Mouse (Mus musculus) MEL (cell line): ENCODE measurements around the gene Nrk. TPM values are rescaled to one million over a fixed set of nuclear protein-coding genes. Genes with fewer than 3 reads are reported as not detected.

Source experiments
- DNase-seq: peaks from one replicate; pipeline ENCODE4 v3.0.0; 2011; ENCODE audit warnings: low read depth, low spot score
- H3K27ac ChIP-seq: 2 replicates; pipeline ENCODE4 v1.5.1; 2012; ENCODE audit warnings: low read depth, mild to moderate bottlenecking, control low read depth, low read length, moderate library complexity; ENCODE audit not compliant: control insufficient read depth
- H3K27me3 ChIP-seq, 2 experiments: fragments of 150-350 bp in 1 of 2; sonication (generic) in 1 of 2; 2 replicates each; pipeline ENCODE4 v1.6.1; 2012; ENCODE audit warnings: low read length in 2 of 2, mild to moderate bottlenecking in 2 of 2, improper control_type of control experiment in 1 of 2, moderate library complexity in 1 of 2; ENCODE audit not compliant: insufficient read depth in 2 of 2, control insufficient read depth in 1 of 2
- H3K36me3 ChIP-seq, 2 experiments: 2 replicates each; pipeline ENCODE4 v1.6.1; 2012 to 2014; ENCODE audit warnings: low read length in 2 of 2, improper control_type of control experiment in 1 of 2, inconsistent platforms in 1 of 2, mild to moderate bottlenecking in 1 of 2; ENCODE audit not compliant: insufficient read depth in 2 of 2, control insufficient read depth in 1 of 2
- H3K4me1 ChIP-seq, 2 experiments: fragments of 150-350 bp in 1 of 2; sonication (generic) in 1 of 2; 2 replicates each; pipeline ENCODE4 v1.6.1; 2012; ENCODE audit warnings: low read length in 2 of 2, improper control_type of control experiment in 1 of 2, mild to moderate bottlenecking in 1 of 2; ENCODE audit not compliant: insufficient read depth in 2 of 2, control insufficient read depth in 1 of 2
- H3K4me3 ChIP-seq, 2 experiments: fragments of 150-350 bp in 1 of 2; sonication (generic) in 1 of 2; 2 replicates each; pipeline ENCODE4 v1.5.1; 2012; ENCODE audit warnings: low read depth in 2 of 2, low read length in 2 of 2, mild to moderate bottlenecking in 2 of 2, moderate library complexity in 2 of 2, control low read depth in 1 of 2, improper control_type of control experiment in 1 of 2; ENCODE audit not compliant: control insufficient read depth in 1 of 2, insufficient read depth in 1 of 2
- H3K79me2 ChIP-seq: 2 replicates; pipeline ENCODE4 v1.6.1; 2012; ENCODE audit warnings: mild to moderate bottlenecking, low read length, moderate library complexity; ENCODE audit not compliant: control insufficient read depth, poor library complexity, insufficient read depth
- H3K9ac ChIP-seq: 2 replicates; pipeline ENCODE4 v1.6.1; 2012; ENCODE audit warnings: low read depth, mild to moderate bottlenecking, control low read depth, low read length, moderate library complexity; ENCODE audit not compliant: control insufficient read depth, poor library complexity, severe bottlenecking
- H3K9me3 ChIP-seq: fragments of 150-350 bp; sonication (generic); replicated peaks from 2 replicates; pipeline ENCODE4 v1.6.1; 2012; ENCODE audit warnings: mild to moderate bottlenecking, low read length, improper control_type of control experiment, moderate library complexity; ENCODE audit not compliant: insufficient read depth
- EP300 ChIP-seq, 2 experiments: IDR thresholded peaks; 2 replicates each; pipeline ENCODE4 v1.6.1; 2011; ENCODE audit warnings: improper control_type of control experiment in 2 of 2, low read length in 2 of 2, low read depth in 1 of 2, mild to moderate bottlenecking in 1 of 2
- GATA1 ChIP-seq: IDR thresholded peaks from 2 replicates; pipeline ENCODE4 v1.6.1; 2011; ENCODE audit warnings: low read depth, low read length, improper control_type of control experiment
- HCFC1 ChIP-seq: IDR thresholded peaks from 2 replicates; pipeline ENCODE4 v1.6.1; 2012; ENCODE audit warnings: low read depth, mild to moderate bottlenecking, inconsistent platforms, low read length, improper control_type of control experiment, moderate library complexity
- JUND ChIP-seq: IDR thresholded peaks from 2 replicates; pipeline ENCODE4 v1.6.1; 2011; ENCODE audit warnings: low read depth, mild to moderate bottlenecking, improper control_type of control experiment, low read length
- MAFK ChIP-seq: IDR thresholded peaks from 2 replicates; pipeline ENCODE4 v1.6.1; 2011; ENCODE audit warnings: low read depth, mild to moderate bottlenecking, low read length, improper control_type of control experiment, borderline replicate concordance
- MAZ ChIP-seq: IDR thresholded peaks from 2 replicates; pipeline ENCODE4 v1.6.1; 2012; ENCODE audit warnings: low read depth, mild to moderate bottlenecking, inconsistent platforms, low read length, improper control_type of control experiment
- MXI1 ChIP-seq: IDR thresholded peaks from 2 replicates; pipeline ENCODE4 v1.6.1; 2011; ENCODE audit warnings: mild to moderate bottlenecking, low read depth, low read length, improper control_type of control experiment
- POLR2AphosphoS2 ChIP-seq: IDR thresholded peaks from 2 replicates; pipeline ENCODE4 v1.6.1; 2011; ENCODE audit warnings: low read length, improper control_type of control experiment
- POLR2AphosphoS5 ChIP-seq: IDR thresholded peaks from 2 replicates; pipeline ENCODE4 v1.6.1; 2012; ENCODE audit warnings: low read depth, borderline replicate concordance, mild to moderate bottlenecking, inconsistent platforms, low read length, moderate library complexity, mixed read lengths
- RAD21 ChIP-seq: IDR thresholded peaks from 2 replicates; pipeline ENCODE4 v1.6.1; 2011; ENCODE audit warnings: mild to moderate bottlenecking, low read depth, low read length, improper control_type of control experiment
- TAL1 ChIP-seq: IDR thresholded peaks from 2 replicates; pipeline ENCODE4 v1.6.1; 2012; ENCODE audit warnings: mild to moderate bottlenecking, inconsistent platforms, low read length, moderate library complexity, mixed read lengths
- TCF12 ChIP-seq: IDR thresholded peaks from 2 replicates; pipeline ENCODE4 v1.6.1; 2014; ENCODE audit warnings: low read depth, mild to moderate bottlenecking, inconsistent platforms, low read length, improper control_type of control experiment, moderate library complexity
- USF1 ChIP-seq: IDR thresholded peaks from 2 replicates; pipeline ENCODE4 v1.6.1; 2014; ENCODE audit warnings: low read depth, mild to moderate bottlenecking, inconsistent platforms, low read length, improper control_type of control experiment, moderate library complexity
- USF2 ChIP-seq, 2 experiments: IDR thresholded peaks; 2 replicates each; pipeline ENCODE4 v1.6.1; 2011 to 2012; ENCODE audit warnings: improper control_type of control experiment in 2 of 2, low read length in 2 of 2, borderline replicate concordance in 1 of 2, inconsistent platforms in 1 of 2, low read depth in 1 of 2, mild to moderate bottlenecking in 1 of 2; ENCODE audit not compliant: insufficient read depth in 1 of 2
- polyA plus RNA-seq, 2 experiments: library from polyadenylated mRNA; stranded (reverse) in 1 of 2; unstranded in 1 of 2; fragments of >175 nt in 1 of 2; fragments of >200 nt in 1 of 2; gene quantifications; 2 replicates each; pipeline versions ENCODE4 v1.2.1 to v1.2.4; 2012; ENCODE audit warnings: low replicate concordance in 2 of 2, low read depth in 1 of 2; ENCODE audit not compliant: insufficient read length in 2 of 2, insufficient read depth in 1 of 2, missing spikeins in 1 of 2
- total RNA-seq: library from RNA; depleted of rRNA; stranded (reverse); fragments of 300-350 nt; gene quantifications from 2 replicates; pipeline ENCODE4 v1.2.3, GENCODE M21; 2012

Gene Nrk
- total and polyA plus RNA-seq, 3 experiments = not detected

- H3K36me3 ChIP-seq = no peaks in the 10 kb centered on the region
- H3K4me3 ChIP-seq = no peak overlapping the region
- no peak overlapping the region for H3K9ac ChIP-seq
- no peaks in the 10 kb centered on the region for H3K9me3 ChIP-seq
- TF ChIP-seq MXI1 = no peak
- no peaks in the 10 kb centered on the region for H3K79me2 ChIP-seq
- no peak for DNase-seq
- no peaks in the 10 kb centered on the region for H3K27me3 ChIP-seq
- H3K4me1 ChIP-seq = no peaks in the 10 kb centered on the region
- H3K27ac ChIP-seq = no peak overlapping the region
Observed at GRCm38 (mm10) chrX:138978501-138978900, 64.3 kb downstream of the Nrk start.

GRCm38 (mm10) chrX:138979249-138979648 is 65.0 kb downstream of the Nrk start:
- H3K4me1 ChIP-seq = no peaks in the 10 kb centered on the region
- no peaks in the 10 kb centered on the region for H3K27me3 ChIP-seq
- no peaks in the 10 kb centered on the region for H3K36me3 ChIP-seq
- H3K4me3 ChIP-seq = no peak overlapping the region
- DNase-seq = no peak
- no peaks in the 10 kb centered on the region for H3K79me2 ChIP-seq
- no peak overlapping the region for H3K9ac ChIP-seq
- no peak for TF ChIP-seq USF1
- TF ChIP-seq TAL1 = no peak
- no peak for TF ChIP-seq GATA1
- no peak for TF ChIP-seq POLR2AphosphoS5
- TF ChIP-seq JUND = no peak
- TF ChIP-seq MXI1 = no peak
- no peak for TF ChIP-seq MAFK
- no peak for TF ChIP-seq HCFC1
- no peak for TF ChIP-seq EP300 (IDR thresholded peaks at IDR 0.05; ENCODE audit: low read depth in 1 of 2, low read length in 2 of 2)
- no peak for TF ChIP-seq USF2 (IDR thresholded peaks at IDR 0.05; ENCODE audit: borderline replicate concordance in 1 of 2, insufficient read depth in 1 of 2, low read depth in 1 of 2, low read length in 2 of 2)
- TF ChIP-seq, all 39 proteins: peak for 0
- no peak overlapping the region for H3K27ac ChIP-seq
- no peaks in the 10 kb centered on the region for H3K9me3 ChIP-seq

GRCm38 (mm10) chrX:139014524-139014923 is 100.3 kb downstream of the Nrk start:
- Histone ChIP-seq H3K27ac (no peak overlapping the region), H3K4me3 (no peak overlapping the region), H3K27me3 (no peaks in the 10 kb centered on the region), H3K36me3 (peaks cover 0 to 4% of the 10 kb centered on the region in 2 experiments; a peak in 1 of 4 replicates), H3K4me1 (peaks cover 0 to 5% of the 10 kb centered on the region in 2 experiments; a peak in 1 of 4 replicates), H3K79me2 (no peaks in the 10 kb centered on the region), H3K9ac (no peak overlapping the region), H3K9me3 (no peaks in the 10 kb centered on the region)
- no peak for TF ChIP-seq RAD21
- TF ChIP-seq TCF12 = 0 out of 2 replicates have a peak, but pooled peaks have one; percentile 19
- TF ChIP-seq GATA1 = peak; percentile 74
- no peak for TF ChIP-seq POLR2AphosphoS2
- TF ChIP-seq EP300 (IDR thresholded peaks at IDR 0.05; ENCODE audit: low read depth in 1 of 2, low read length in 2 of 2) = peak; percentile 54 to 65; a peak in 3 of 4 replicates
- TF ChIP-seq MAZ = no peak
- DNase-seq = peak; percentile 66
